Mouse (Mus musculus) cerebellum, adult (tissue): ENCODE measurements around the gene Gm4884.
"Not testable (repeated sequence)": the region's sequence is repeated elsewhere in the genome, so short reads cannot be mapped to it uniquely, and the experiment has no call there.

Experiments
- ATAC-seq: cut with Nextera tagmentation; 2 replicates; pipeline ENCODE4 v1.9.2; 2017; ENCODE audit warnings: mild to moderate bottlenecking, moderate library complexity, mixed read lengths; ENCODE audit not compliant: insufficient number of reproducible peaks, low FRiP score, low TSS enrichment

The Gm4884 gene

GRCm38 (mm10) chr7:41032419-41032818 lies at the start of gene Gm4884:
TSS of gene Gm4884 (plus strand) at chr7:41032719.
- not testable (repeated sequence) for ATAC-seq

GRCm38 (mm10) chr7:40987243-40987642 lies 45.3 kb upstream of the Gm4884 start, which contains the start of gene 4930433I11Rik:
TSS of gene 4930433I11Rik (plus strand) at chr7:40987543.
- ATAC-seq: no peak

- ATAC-seq: not testable (repeated sequence)
Observed at GRCm38 (mm10) chr7:41044058-41044457, 11.5 kb downstream of the Gm4884 start.
